Mouse (Mus musculus): Measurements from ENCODE around the gene Mpzl3.

DNA sequence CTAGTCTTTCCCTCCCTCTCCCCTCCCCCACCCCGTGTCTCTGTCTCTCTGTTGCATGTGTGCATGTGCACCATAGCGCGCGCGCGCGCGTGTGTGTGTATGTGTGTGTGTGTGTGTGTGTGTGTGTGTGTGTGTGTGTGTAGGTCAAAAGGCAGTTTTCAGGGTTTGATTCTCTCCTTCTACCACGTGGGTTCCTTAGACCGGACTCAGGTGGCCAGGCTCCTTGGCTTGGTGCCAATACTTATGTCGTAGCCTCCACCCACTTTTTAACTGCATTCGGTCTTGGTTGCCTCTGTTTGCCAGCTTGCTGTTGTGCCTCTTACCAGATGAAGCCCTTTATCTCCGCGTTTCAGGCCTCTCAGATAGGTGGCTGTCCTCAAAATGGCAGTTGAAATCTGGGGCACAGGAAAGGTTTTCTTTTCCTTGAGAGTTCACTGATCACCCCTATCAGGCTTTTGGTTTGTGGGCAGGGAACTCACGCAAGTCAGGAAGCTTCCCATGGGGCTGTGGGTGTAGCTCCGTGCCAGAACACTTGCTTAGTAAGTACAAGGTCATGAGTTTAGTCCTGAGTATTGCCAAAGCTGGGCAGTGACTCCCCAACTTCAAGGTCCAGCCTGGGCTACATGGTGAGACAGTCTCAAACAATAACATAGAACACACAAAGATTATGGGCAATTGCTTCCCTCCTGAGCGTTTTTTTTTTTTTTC, 13.7 kb upstream of the Mpzl3 start:
- TF ChIP-seq CTCF (IDR thresholded peaks at IDR 0.05; ENCODE audit: extremely low read depth, insufficient read depth, low read length) (no peak), POLR2A (IDR thresholded peaks at IDR 0.05; ENCODE audit: extremely low read depth, insufficient read depth, low read length) (no peak)

Measured in cortical plate, adult 2 months (tissue).